15 mouse cellular contexts compared by ENCODE assay signal in the genomic region with DNA sequence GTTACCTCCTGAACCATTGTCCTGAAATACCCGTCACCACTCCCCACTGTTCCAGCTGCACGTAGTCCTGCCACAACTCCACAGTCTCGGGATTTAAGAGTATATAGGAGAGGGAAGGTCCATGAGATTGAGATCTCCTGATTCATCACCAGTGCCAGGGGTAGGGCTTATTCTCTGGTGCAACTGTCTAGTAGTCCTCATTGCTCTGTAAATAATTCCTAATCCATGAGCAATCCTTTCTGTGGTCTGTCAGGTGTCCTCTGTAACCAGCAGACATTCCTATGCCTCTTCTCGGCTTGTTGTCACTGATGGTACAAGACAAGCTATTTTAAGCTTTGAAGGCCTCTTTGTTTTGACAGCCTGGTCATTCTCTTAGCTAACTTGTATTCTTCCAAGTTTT. TPM values are rescaled to one million over a fixed set of nuclear protein-coding genes. Genes with fewer than 3 reads are reported as not detected.
DNase-seq lines count a peak whose midpoint lies in the region; ATAC-seq and TF ChIP-seq lines count a peak whose summit lies in the region.
"Had no signal": no experiment of that assay in that cellular context is flagged by ENCODE, and none has a peak within 500 bp of the region (broad histone marks: within the 10 kb centered on the region; RNA-seq: fewer than 3 reads in every experiment).

No protein-coding gene starts in this region.

- ATAC-seq in heart, postnatal 0 days (ENCODE audit: insufficient read depth, low read depth) = peak; percentile 30; the same call in 1 of the 2 replicates
- no peak for ATAC-seq in neural tube, embryonic 13.5 days (ENCODE audit: low read depth)

- whole genome bisulfite sequencing in heart, postnatal 0 days = 22% methylated on average over 4 of the region's 4 CpGs
- WGBS in neural tube, embryonic 13.5 days = 30% methylated on average over 4 of the region's 4 CpGs
- WGBS in lung, adult 2 months = 62% methylated on average over 4 of the region's 4 CpGs

- no peak for TF ChIP-seq EP300 in heart, postnatal 0 days (IDR thresholded peaks at IDR 0.05; ENCODE audit: low read depth)

- H3K9ac ChIP-seq in heart, postnatal 0 days (replicated peaks; ENCODE audit: low read depth, low read length) = no peak overlapping the region
- no peak overlapping the region for H3K9ac ChIP-seq in neural tube, embryonic 13.5 days
- H3K9ac ChIP-seq: lung, embryonic 14.5 days had no signal

- no peak for TF ChIP-seq CTCF in gastrocnemius, adult 2 months (IDR thresholded peaks at IDR 0.05)
- TF ChIP-seq CTCF in heart, postnatal 0 days (IDR thresholded peaks at IDR 0.05; ENCODE audit: low read depth) = no peak
- no peak for TF ChIP-seq CTCF in lung, adult 2 months (IDR thresholded peaks at IDR 0.05; ENCODE audit: insufficient read depth, low read length)

- H3K36me3 ChIP-seq in heart, postnatal 0 days (replicated peaks; ENCODE audit: control insufficient read depth, insufficient read depth, low read length) = no peaks in the 10 kb centered on the region
- no peaks in the 10 kb centered on the region for H3K36me3 ChIP-seq in neural tube, embryonic 13.5 days

- no peak for TF ChIP-seq POLR2A in lung, adult 2 months (IDR thresholded peaks at IDR 0.05; ENCODE audit: borderline replicate concordance, extremely low read depth, low read depth, low read length)

- no peak overlapping the region for H3K4me3 ChIP-seq in gastrocnemius, adult 2 months
- no peak overlapping the region for H3K4me3 ChIP-seq in heart, postnatal 0 days (ENCODE audit: low read depth, low read length)
- no peak overlapping the region for H3K4me3 ChIP-seq in neural tube, embryonic 13.5 days
- H3K4me3 ChIP-seq in lung, adult 2 months (replicated peaks; ENCODE audit: extremely low read depth, low read depth, low read length) = no peak overlapping the region
- H3K4me3 ChIP-seq: forebrain, embryonic 10.5 days had no signal

- no peak overlapping the region for H3K4me2 ChIP-seq in heart, postnatal 0 days (ENCODE audit: low read depth, low read length)
- H3K4me2 ChIP-seq in neural tube, embryonic 13.5 days = no peak overlapping the region
- H3K4me2 ChIP-seq: lung, embryonic 14.5 days had no signal

- peak overlapping the region; percentile 9; the same call in 1 of the 2 replicates for H3K27ac ChIP-seq in gastrocnemius, adult 2 months
- H3K27ac ChIP-seq in heart, postnatal 0 days (ENCODE audit: low read depth) = peak overlapping the region; percentile 20; the same call in 1 of the 2 replicates
- 0 out of 2 replicates have a peak overlapping the region, but pooled peaks have one; percentile 52 for H3K27ac ChIP-seq in neural tube, embryonic 13.5 days (replicated peaks)

- intact Hi-C loops in gastrocnemius, adult 2 months (cut with DNase I) = no loop called here

- peaks cover 18% of the 10 kb centered on the region for H3K4me1 ChIP-seq in heart, postnatal 0 days (ENCODE audit: control insufficient read depth, insufficient read depth)
- H3K4me1 ChIP-seq in neural tube, embryonic 13.5 days (replicated peaks) = peaks cover 37% of the 10 kb centered on the region
- peaks cover 7% of the 10 kb centered on the region; the same call in 1 of the 2 replicates for H3K4me1 ChIP-seq in lung, adult 2 months (ENCODE audit: control insufficient read depth, insufficient read depth, low read length)

- no peaks in the 10 kb centered on the region for H3K27me3 ChIP-seq in heart, postnatal 0 days (ENCODE audit: control insufficient read depth, insufficient read depth, low read length)
- no peaks in the 10 kb centered on the region for H3K27me3 ChIP-seq in neural tube, embryonic 13.5 days

- no peak for DNase-seq in gastrocnemius, adult 2 months
- no peak for DNase-seq in gastrocnemius, adult 18-20 months (ENCODE audit: low spot score)
- DNase-seq in heart, postnatal 0 days (ENCODE audit: low spot score) = peak; percentile 13
- DNase-seq in heart, adult 9 months (ENCODE audit: low spot score in 2 of 2) = no peak
- no peak for DNase-seq in neural tube, embryonic 10.5 days (ENCODE audit: extremely low spot score, low spot score)
- no peak for DNase-seq in lung, adult 2 months
- no peak for DNase-seq in gastrocnemius, postnatal 4 days (ENCODE audit: low spot score in 2 of 2)
- DNase-seq: cerebellum, adult 11-12 months; gastrocnemius, postnatal 36 days; kidney, adult 11 months; kidney, postnatal 14 days; lung, embryonic 14.5 days; thymus, postnatal 25 days had no signal

- H3K9me3 ChIP-seq in heart, postnatal 0 days (replicated peaks; ENCODE audit: control insufficient read depth, low read length) = peaks cover 6% of the 10 kb centered on the region; the same call in 1 of the 2 replicates
- H3K9me3 ChIP-seq in neural tube, embryonic 13.5 days = no peaks in the 10 kb centered on the region; the same call in 1 of the 2 replicates

RNA-seq across cellular contexts. Expression of gene Ptpra, which starts 46.9 kb away (rescaled TPM):
- total RNA-seq in gastrocnemius, adult 2 months (2021) = 10 to 100 TPM; 16.0 to 23.3 TPM
- total RNA-seq in gastrocnemius, adult 18-20 months (2021) = 10 to 100 TPM; 14.8 to 18.9 TPM
- 21.7 and 39.5 TPM in 2 replicates for total RNA-seq in heart, postnatal 0 days (2014; rRNA removed; ENCODE audit: low replicate concordance)
- polyA plus RNA-seq in heart, postnatal 0 days (2015; fragmentation: Nextera tagmentation; extraction: Ambion mirVana) = 44.2 and 44.5 TPM in 2 replicates
- 123 and 131 TPM in 2 replicates for polyA plus RNA-seq in neural tube, embryonic 13.5 days (2015; fragmentation: Nextera tagmentation; extraction: Ambion mirVana)
- polyA plus RNA-seq in lung, adult 2 months (2012; rRNA removed) = 56.5 and 64.3 TPM in 2 replicates
- total RNA-seq in gastrocnemius, postnatal 4 days (2021) = 10 to 100 TPM; 73.2 to 74.7 TPM
